36 mouse cellular contexts compared by ENCODE assay signal in the genomic region with DNA sequence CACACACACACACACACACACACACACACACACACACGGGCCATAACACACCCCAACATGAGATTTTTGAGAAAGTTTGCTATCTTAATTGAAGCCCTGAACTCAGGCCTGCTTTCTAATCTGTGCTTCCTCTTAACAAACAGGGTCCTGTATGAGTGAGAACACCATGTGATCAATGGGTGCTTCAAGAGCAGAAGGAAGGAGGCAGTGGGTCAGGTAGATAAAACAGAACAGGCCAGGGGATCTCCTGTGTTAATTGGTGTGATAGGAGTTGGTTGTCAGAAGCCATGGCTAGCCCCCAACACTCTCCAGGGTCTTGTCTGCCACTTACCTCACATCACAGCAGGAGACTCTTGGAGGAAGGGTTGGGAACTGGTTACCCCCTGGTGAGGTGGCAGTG. TPM values are rescaled to one million over a fixed set of nuclear protein-coding genes. Genes with fewer than 3 reads are reported as not detected.
"Had no signal": no experiment of that assay in that cellular context is flagged by ENCODE, and none has a peak within 500 bp of the region (broad histone marks: within the 10 kb centered on the region; RNA-seq: fewer than 3 reads in every experiment).

No protein-coding gene starts in this region.

- H3K4me1 ChIP-seq: hindbrain, embryonic 13.5 days; hindbrain, embryonic 15.5 days; limb, embryonic 10.5 days; limb, embryonic 12.5 days; liver, embryonic 13.5 days; liver, embryonic 15.5 days had no signal

- ATAC-seq: hindbrain, postnatal 0 days; intestine, postnatal 0 days; liver, postnatal 0 days had no signal

- H3K9ac ChIP-seq: heart, embryonic 12.5 days; hindbrain, embryonic 13.5 days; hindbrain, embryonic 15.5 days; limb, embryonic 12.5 days; liver, embryonic 13.5 days; liver, embryonic 15.5 days; liver, postnatal 0 days had no signal

- H3K9me3 ChIP-seq: heart, embryonic 10.5 days; heart, embryonic 12.5 days; hindbrain, embryonic 13.5 days; hindbrain, embryonic 15.5 days; limb, embryonic 10.5 days; limb, embryonic 12.5 days; liver, embryonic 13.5 days; liver, embryonic 15.5 days had no signal

- H3K36me3 ChIP-seq: heart, embryonic 10.5 days; heart, embryonic 12.5 days; hindbrain, embryonic 13.5 days; hindbrain, embryonic 15.5 days; limb, embryonic 10.5 days; limb, embryonic 12.5 days; liver, embryonic 13.5 days; liver, embryonic 15.5 days had no signal

- H3K27ac ChIP-seq: heart, embryonic 10.5 days; hindbrain, embryonic 13.5 days; hindbrain, embryonic 15.5 days; hindbrain, postnatal 0 days; left cerebral cortex, adult 2 months; limb, embryonic 10.5 days; limb, embryonic 12.5 days; liver, embryonic 13.5 days; liver, embryonic 15.5 days had no signal

- H3K27me3 ChIP-seq: heart, embryonic 12.5 days; hindbrain, embryonic 13.5 days; hindbrain, embryonic 15.5 days; limb, embryonic 12.5 days; liver, embryonic 13.5 days; liver, embryonic 15.5 days had no signal

- DNase-seq: gastrocnemius, postnatal 14 days; gastrocnemius, postnatal 36 days; heart, adult 18-20 months; heart, postnatal 10 days; heart, postnatal 36 days; kidney, adult 18-20 months; kidney, adult 8-10 months; kidney, postnatal 10 days; kidney, postnatal 25 days; layer of hippocampus, adult 9-11 months; liver; liver, embryonic 13.5 days; liver, postnatal 0 days had no signal

- H3K4me3 ChIP-seq: heart, embryonic 10.5 days; heart, embryonic 12.5 days; hindbrain, embryonic 13.5 days; hindbrain, embryonic 15.5 days; left cerebral cortex, adult 2 months; limb, embryonic 10.5 days; limb, embryonic 12.5 days; liver, embryonic 13.5 days; liver, embryonic 15.5 days had no signal

- H3K4me2 ChIP-seq: heart, embryonic 12.5 days; hindbrain, embryonic 13.5 days; hindbrain, embryonic 15.5 days; limb, embryonic 12.5 days; liver, embryonic 11.5 days; liver, embryonic 13.5 days; liver, embryonic 15.5 days had no signal

RNA-seq across cellular contexts. Expression of gene Cyp26a1, which starts 18.4 kb away (rescaled TPM):
- total RNA-seq: gastrocnemius, adult 18-20 months; heart, adult 18-20 months; heart, postnatal 36 days; hematopoietic stem cell, adult 5-6 weeks; hindbrain, postnatal 0 days; left cerebral cortex, postnatal 36 days had no signal
- polyA plus RNA-seq: hindbrain, postnatal 0 days; large intestine, adult 2 months had no signal

RNA-seq across cellular contexts. Expression of gene Cyp26c1, which starts 30.6 kb away (rescaled TPM):
- total RNA-seq: gastrocnemius, adult 18-20 months; gastrocnemius, adult 8-10 months; gastrocnemius, postnatal 14 days; gastrocnemius, postnatal 36 days; heart, adult 8-10 months; heart, postnatal 10 days; heart, postnatal 36 days; hematopoietic stem cell, adult 5-6 weeks; hindbrain, postnatal 0 days; layer of hippocampus, adult 18-20 months; left cerebral cortex, postnatal 14 days; left cerebral cortex, postnatal 36 days had no signal
- polyA plus RNA-seq: heart, embryonic 12.5 days; heart, embryonic 14.5 days; heart, embryonic 16.5 days; hindbrain, embryonic 13.5 days; hindbrain, embryonic 15.5 days; hindbrain, postnatal 0 days; intestine, embryonic 14.5 days; intestine, postnatal 0 days; kidney, embryonic 14.5 days; limb, embryonic 10.5 days; liver, embryonic 13.5 days; liver, embryonic 15.5 days; liver, postnatal 0 days had no signal
